Mouse (Mus musculus) embryonic fibroblast, embryonic 13.5 days (primary cell): Measurements from ENCODE around the gene Tmem63b. TPM values are rescaled to one million over a fixed set of nuclear protein-coding genes. Genes with fewer than 3 reads are reported as not detected.

Source experiments
- H3K27ac ChIP-seq: 2 replicates; pipeline ENCODE4 v1.5.1; 2012; ENCODE audit warnings: low read length, control low read depth, inconsistent platforms; ENCODE audit not compliant: insufficient read depth
- H3K4me1 ChIP-seq: 2 replicates; pipeline ENCODE4 v1.6.1; 2011; ENCODE audit warnings: low read length; ENCODE audit not compliant: control insufficient read depth, insufficient read depth
- H3K4me3 ChIP-seq: 2 replicates; pipeline ENCODE4 v1.5.1; 2011; ENCODE audit warnings: mild to moderate bottlenecking, control low read depth, low read length; ENCODE audit not compliant: insufficient read depth
- CTCF ChIP-seq: IDR thresholded peaks from 2 replicates; pipeline ENCODE4 v1.5.1; 2011; ENCODE audit warnings: mild to moderate bottlenecking, control low read depth, low read length, moderate library complexity, borderline replicate concordance; ENCODE audit not compliant: insufficient read depth
- POLR2A ChIP-seq: IDR thresholded peaks from 2 replicates; pipeline ENCODE4 v1.6.1; 2011; ENCODE audit warnings: low read depth, mild to moderate bottlenecking, control low read depth, low read length, moderate library complexity
- polyA plus RNA-seq: library from polyadenylated mRNA; stranded (reverse); fragments of >200 nt; gene quantifications from 2 replicates; pipeline ENCODE4 v1.2.4, GENCODE M21; 2011; ENCODE audit warnings: low read depth; ENCODE audit not compliant: missing spikeins, insufficient read length

Gene Tmem63b
- polyA plus RNA-seq, 1 experiment: 42.8 TPM

GRCm38 (mm10) chr17:45659225-45659624 lies 27.5 kb downstream of the Tmem63b start, which contains the start of gene Capn11:
Gene Capn11, minus strand, starts transcription at chr17:45659325.
- no peak within 1 kb of the TSS for H3K27ac ChIP-seq
- no peaks in the 10 kb centered on the region for H3K4me1 ChIP-seq
- no peak for TF ChIP-seq POLR2A
- no peak for TF ChIP-seq CTCF
- H3K4me3 ChIP-seq: no peak within 1 kb of the TSS

GRCm38 (mm10) chr17:45655820-45656219 lies 30.9 kb downstream of the Tmem63b start:
- TF ChIP-seq POLR2A: no peak
- peak; percentile 38; the same call in 1 of the 2 replicates for TF ChIP-seq CTCF
- no peak overlapping the region for H3K27ac ChIP-seq
- H3K4me1 ChIP-seq: no peaks in the 10 kb centered on the region
- no peak overlapping the region for H3K4me3 ChIP-seq

GRCm38 (mm10) chr17:45653233-45653632 lies 33.5 kb downstream of the Tmem63b start:
- H3K4me3 ChIP-seq: no peak overlapping the region
- no peaks in the 10 kb centered on the region for H3K4me1 ChIP-seq
- H3K27ac ChIP-seq: no peak overlapping the region
- no peak for TF ChIP-seq CTCF
- TF ChIP-seq POLR2A: no peak

- TF ChIP-seq POLR2A (no peak), CTCF (no peak)
- Histone ChIP-seq H3K4me1 (no peaks in the 10 kb centered on the region), H3K4me3 (no peak overlapping the region), H3K27ac (no peak overlapping the region)
Observed at GRCm38 (mm10) chr17:45644185-45644584, 42.5 kb downstream of the Tmem63b start.

GRCm38 (mm10) chr17:45642701-45643100 lies 44.0 kb downstream of the Tmem63b start:
- H3K4me1 ChIP-seq: no peaks in the 10 kb centered on the region
- TF ChIP-seq CTCF (peak; percentile 65), POLR2A (no peak)
- H3K4me3 ChIP-seq: no peak overlapping the region
- no peak overlapping the region for H3K27ac ChIP-seq

GRCm38 (mm10) chr17:45641981-45642380 lies 44.7 kb downstream of the Tmem63b start:
- Histone ChIP-seq H3K4me3 (no peak overlapping the region), H3K4me1 (no peaks in the 10 kb centered on the region), H3K27ac (no peak overlapping the region)
- TF ChIP-seq POLR2A (no peak), CTCF (no peak)

GRCm38 (mm10) chr17:45638596-45639295 lies 48.0 kb downstream of the Tmem63b start:
- H3K27ac ChIP-seq: no peak overlapping the region
- no peaks in the 10 kb centered on the region for H3K4me1 ChIP-seq
- no peak overlapping the region for H3K4me3 ChIP-seq
- TF ChIP-seq CTCF (no peak), POLR2A (no peak)

GRCm38 (mm10) chr17:45634033-45634432 lies 52.7 kb downstream of the Tmem63b start:
- TF ChIP-seq POLR2A: no peak
- no peak for TF ChIP-seq CTCF
- Histone ChIP-seq H3K4me3 (no peak overlapping the region), H3K4me1 (no peaks in the 10 kb centered on the region), H3K27ac (no peak overlapping the region)

GRCm38 (mm10) chr17:45631940-45632339 lies 54.8 kb downstream of the Tmem63b start:
- Histone ChIP-seq H3K27ac (no peak overlapping the region), H3K4me1 (no peaks in the 10 kb centered on the region), H3K4me3 (no peak overlapping the region)
- TF ChIP-seq POLR2A (no peak), CTCF (no peak)

- H3K27ac ChIP-seq: no peak overlapping the region
- H3K4me3 ChIP-seq: no peak overlapping the region
- no peaks in the 10 kb centered on the region for H3K4me1 ChIP-seq
- no peak for TF ChIP-seq POLR2A
- no peak for TF ChIP-seq CTCF
Observed at GRCm38 (mm10) chr17:45630992-45631391, 55.7 kb downstream of the Tmem63b start.
